Mouse (Mus musculus): ENCODE measurements at regions not wholly inside any gene's neighbourhood (a gene's known extent, or its start where the extent isn't known, plus 50 kb on each side); places are given as distances from the start of the nearest gene placed in this dataset.

- no peak overlapping the region for H3K9ac ChIP-seq (ENCODE audit: low read depth, low read length)
- no peak for ATAC-seq
- no peak overlapping the region for H3K27ac ChIP-seq (ENCODE audit: low read length)
- no peaks in the 10 kb centered on the region for H3K27me3 ChIP-seq (ENCODE audit: control insufficient read depth, insufficient read depth, low read depth, low read length)
- 69% methylated on average over 3 of the region's 3 CpGs for WGBS
- no peak overlapping the region for H3K4me3 ChIP-seq (ENCODE audit: low read depth, low read length)
- H3K36me3 ChIP-seq (ENCODE audit: control insufficient read depth, insufficient read depth, low read length) = no peaks in the 10 kb centered on the region
- no peak overlapping the region for H3K4me2 ChIP-seq (ENCODE audit: low read length)
- H3K4me1 ChIP-seq (ENCODE audit: control insufficient read depth, insufficient read depth, low read length) = no peaks in the 10 kb centered on the region
- H3K9me3 ChIP-seq (replicated peaks; ENCODE audit: control insufficient read depth, low read length, poor library complexity, severe bottlenecking) = no peaks in the 10 kb centered on the region
Observed at GRCm38 (mm10) chr1:72084219-72084618, 127.9 kb downstream of the Mreg start.

GRCm38 (mm10) chr1:72082366-72082765, 129.7 kb downstream of the Mreg start:
- Histone ChIP-seq H3K4me1 (ENCODE audit: control insufficient read depth, insufficient read depth, low read length) (no peaks in the 10 kb centered on the region), H3K4me2 (ENCODE audit: low read length) (no peak overlapping the region), H3K4me3 (ENCODE audit: low read depth, low read length) (no peak overlapping the region), H3K9me3 (replicated peaks; ENCODE audit: control insufficient read depth, low read length, poor library complexity, severe bottlenecking) (no peaks in the 10 kb centered on the region), H3K36me3 (ENCODE audit: control insufficient read depth, insufficient read depth, low read length) (no peaks in the 10 kb centered on the region), H3K27me3 (ENCODE audit: control insufficient read depth, insufficient read depth, low read depth, low read length) (no peaks in the 10 kb centered on the region), H3K9ac (ENCODE audit: low read depth, low read length) (no peak overlapping the region), H3K27ac (ENCODE audit: low read length) (no peak overlapping the region)
- 80% methylated on average over 4 of the region's 4 CpGs for WGBS
- no peak for ATAC-seq

- H3K36me3 ChIP-seq (ENCODE audit: control insufficient read depth, insufficient read depth, low read length) = no peaks in the 10 kb centered on the region
- H3K9ac ChIP-seq (ENCODE audit: low read depth, low read length) = no peak overlapping the region
- H3K4me1 ChIP-seq (ENCODE audit: control insufficient read depth, insufficient read depth, low read length) = no peaks in the 10 kb centered on the region
- ATAC-seq = no peak
- H3K9me3 ChIP-seq (replicated peaks; ENCODE audit: control insufficient read depth, low read length, poor library complexity, severe bottlenecking) = no peaks in the 10 kb centered on the region
- no peaks in the 10 kb centered on the region for H3K27me3 ChIP-seq (ENCODE audit: control insufficient read depth, insufficient read depth, low read depth, low read length)
- H3K27ac ChIP-seq (ENCODE audit: low read length) = no peak overlapping the region
- WGBS = 69% methylated on average over 5 of the region's 5 CpGs
- no peak overlapping the region for H3K4me2 ChIP-seq (ENCODE audit: low read length)
- no peak overlapping the region for H3K4me3 ChIP-seq (ENCODE audit: low read depth, low read length)
Observed at GRCm38 (mm10) chr1:72081811-72082210, 130.3 kb downstream of the Mreg start.

GRCm38 (mm10) chr1:72078926-72079550, 133.1 kb downstream of the Mreg start:
- no peak overlapping the region for H3K4me2 ChIP-seq (ENCODE audit: low read length)

GRCm38 (mm10) chr1:72076341-72076740, 135.8 kb downstream of the Mreg start:
- 48% methylated on average over 1 of the region's 1 CpGs for WGBS
- H3K4me1 ChIP-seq (ENCODE audit: control insufficient read depth, insufficient read depth, low read length) = no peaks in the 10 kb centered on the region
- H3K27me3 ChIP-seq (ENCODE audit: control insufficient read depth, insufficient read depth, low read depth, low read length) = no peaks in the 10 kb centered on the region
- H3K9me3 ChIP-seq (replicated peaks; ENCODE audit: control insufficient read depth, low read length, poor library complexity, severe bottlenecking) = no peaks in the 10 kb centered on the region
- H3K9ac ChIP-seq (ENCODE audit: low read depth, low read length) = no peak overlapping the region
- H3K4me2 ChIP-seq (ENCODE audit: low read length) = no peak overlapping the region
- no peak overlapping the region for H3K4me3 ChIP-seq (ENCODE audit: low read depth, low read length)
- H3K36me3 ChIP-seq (ENCODE audit: control insufficient read depth, insufficient read depth, low read length) = no peaks in the 10 kb centered on the region
- no peak for ATAC-seq
- H3K27ac ChIP-seq (ENCODE audit: low read length) = no peak overlapping the region

More at GRCm38 (mm10) chr1:72078926-72079550, 133.1 kb downstream of the Mreg start:
- no peaks in the 10 kb centered on the region for H3K36me3 ChIP-seq (ENCODE audit: control insufficient read depth, insufficient read depth, low read length)
- 72% methylated on average over 7 of the region's 7 CpGs for WGBS
- no peak overlapping the region for H3K4me3 ChIP-seq (ENCODE audit: low read depth, low read length)
- ATAC-seq = no peak
- no peak overlapping the region for H3K27ac ChIP-seq (ENCODE audit: low read length)
- H3K9me3 ChIP-seq (replicated peaks; ENCODE audit: control insufficient read depth, low read length, poor library complexity, severe bottlenecking) = no peaks in the 10 kb centered on the region
- no peaks in the 10 kb centered on the region for H3K4me1 ChIP-seq (ENCODE audit: control insufficient read depth, insufficient read depth, low read length)
- no peaks in the 10 kb centered on the region for H3K27me3 ChIP-seq (ENCODE audit: control insufficient read depth, insufficient read depth, low read depth, low read length)
- H3K9ac ChIP-seq (ENCODE audit: low read depth, low read length) = no peak overlapping the region

- ATAC-seq = no peak
- H3K4me3 ChIP-seq (ENCODE audit: low read depth, low read length) = no peak overlapping the region
- no peak overlapping the region for H3K9ac ChIP-seq (ENCODE audit: low read depth, low read length)
- WGBS = 91% methylated on average over 2 of the region's 2 CpGs
- no peaks in the 10 kb centered on the region for H3K27me3 ChIP-seq (ENCODE audit: control insufficient read depth, insufficient read depth, low read depth, low read length)
- H3K4me2 ChIP-seq (ENCODE audit: low read length) = no peak overlapping the region
- H3K36me3 ChIP-seq (ENCODE audit: control insufficient read depth, insufficient read depth, low read length) = no peaks in the 10 kb centered on the region
- no peaks in the 10 kb centered on the region for H3K9me3 ChIP-seq (replicated peaks; ENCODE audit: control insufficient read depth, low read length, poor library complexity, severe bottlenecking)
- no peak overlapping the region for H3K27ac ChIP-seq (ENCODE audit: low read length)
- H3K4me1 ChIP-seq (ENCODE audit: control insufficient read depth, insufficient read depth, low read length) = no peaks in the 10 kb centered on the region
Observed at GRCm38 (mm10) chr1:72075464-72075863, 136.6 kb downstream of the Mreg start.

- WGBS = 71% methylated on average over 4 of the region's 4 CpGs
- Histone ChIP-seq H3K27me3 (ENCODE audit: control insufficient read depth, insufficient read depth, low read depth, low read length) (no peaks in the 10 kb centered on the region), H3K27ac (ENCODE audit: low read length) (no peak overlapping the region), H3K9me3 (replicated peaks; ENCODE audit: control insufficient read depth, low read length, poor library complexity, severe bottlenecking) (no peaks in the 10 kb centered on the region), H3K4me3 (ENCODE audit: low read depth, low read length) (no peak overlapping the region), H3K36me3 (ENCODE audit: control insufficient read depth, insufficient read depth, low read length) (no peaks in the 10 kb centered on the region), H3K4me2 (ENCODE audit: low read length) (no peak overlapping the region), H3K4me1 (ENCODE audit: control insufficient read depth, insufficient read depth, low read length) (0 out of 2 replicates have a peak, but pooled peaks cover 2% of the 10 kb centered on the region), H3K9ac (ENCODE audit: low read depth, low read length) (no peak overlapping the region)
- no peak for ATAC-seq
Observed at GRCm38 (mm10) chr1:72073245-72073644, 138.9 kb downstream of the Mreg start.

- WGBS = 71% methylated on average over 5 of the region's 5 CpGs
Observed at GRCm38 (mm10) chr1:72070489-72070888, 141.6 kb downstream of the Mreg start.

GRCm38 (mm10) chr1:72069056-72069455, 143.1 kb downstream of the Mreg start:
- Histone ChIP-seq H3K4me1 (ENCODE audit: control insufficient read depth, insufficient read depth, low read length) (0 out of 2 replicates have a peak, but pooled peaks cover 2% of the 10 kb centered on the region), H3K4me2 (ENCODE audit: low read length) (no peak overlapping the region), H3K9me3 (replicated peaks; ENCODE audit: control insufficient read depth, low read length, poor library complexity, severe bottlenecking) (no peaks in the 10 kb centered on the region), H3K4me3 (ENCODE audit: low read depth, low read length) (no peak overlapping the region), H3K27ac (ENCODE audit: low read length) (no peak overlapping the region), H3K27me3 (ENCODE audit: control insufficient read depth, insufficient read depth, low read depth, low read length) (no peaks in the 10 kb centered on the region), H3K9ac (ENCODE audit: low read depth, low read length) (no peak overlapping the region), H3K36me3 (ENCODE audit: control insufficient read depth, insufficient read depth, low read length) (no peaks in the 10 kb centered on the region)
- WGBS = 59% methylated on average over 4 of the region's 4 CpGs
- ATAC-seq = no peak; the same call in 1 of the 2 replicates

More at GRCm38 (mm10) chr1:72070489-72070888, 141.6 kb downstream of the Mreg start:
- H3K9ac ChIP-seq (ENCODE audit: low read depth, low read length) = no peak overlapping the region
- no peak for ATAC-seq
- H3K27me3 ChIP-seq (ENCODE audit: control insufficient read depth, insufficient read depth, low read depth, low read length) = no peaks in the 10 kb centered on the region
- H3K27ac ChIP-seq (ENCODE audit: low read length) = no peak overlapping the region
- no peak overlapping the region for H3K4me2 ChIP-seq (ENCODE audit: low read length)
- no peak overlapping the region for H3K4me3 ChIP-seq (ENCODE audit: low read depth, low read length)
- 0 out of 2 replicates have a peak, but pooled peaks cover 2% of the 10 kb centered on the region for H3K4me1 ChIP-seq (ENCODE audit: control insufficient read depth, insufficient read depth, low read length)
- H3K36me3 ChIP-seq (ENCODE audit: control insufficient read depth, insufficient read depth, low read length) = no peaks in the 10 kb centered on the region
- no peaks in the 10 kb centered on the region for H3K9me3 ChIP-seq (replicated peaks; ENCODE audit: control insufficient read depth, low read length, poor library complexity, severe bottlenecking)
